Mouse (Mus musculus): ENCODE results near the gene Arhgef38. TPM values are rescaled to one million over a fixed set of nuclear protein-coding genes. Genes with fewer than 3 reads are reported as not detected.

The Arhgef38 gene
- polyA plus RNA-seq, 1 experiment from 2014 or later, result 0.20 TPM

GRCm38 (mm10) chr3:133090247-133091120, 144.3 kb downstream of the Arhgef38 start:
- ATAC-seq (ENCODE audit: insufficient number of reproducible peaks, insufficient read depth, low FRiP score, low TSS enrichment, low read depth), result no peak
- H3K4me1 ChIP-seq, result peaks cover 13% of the 10 kb centered on the region
- no peaks in the 10 kb centered on the region for H3K27me3 ChIP-seq
- no peaks in the 10 kb centered on the region for H3K9me3 ChIP-seq
- H3K27ac ChIP-seq, result peak overlapping the region; percentile 99
- H3K4me3 ChIP-seq, result peak overlapping the region; percentile 86
- peak overlapping the region; percentile 63 for H3K4me2 ChIP-seq
- peak overlapping the region; percentile 96 for H3K9ac ChIP-seq
- 4% methylated on average over 11 of the region's 11 CpGs for WGBS
- no peaks in the 10 kb centered on the region for H3K36me3 ChIP-seq

GRCm38 (mm10) chr3:133085858-133086257, 148.9 kb downstream of the Arhgef38 start:
- 48% methylated on average over 3 of the region's 3 CpGs for WGBS
- no peak overlapping the region for H3K9ac ChIP-seq
- no peaks in the 10 kb centered on the region for H3K9me3 ChIP-seq
- no peaks in the 10 kb centered on the region for H3K27me3 ChIP-seq
- no peak overlapping the region for H3K27ac ChIP-seq
- no peak for ATAC-seq (ENCODE audit: insufficient number of reproducible peaks, insufficient read depth, low FRiP score, low TSS enrichment, low read depth)
- H3K4me1 ChIP-seq, result no peaks in the 10 kb centered on the region
- H3K4me3 ChIP-seq, result no peak overlapping the region
- H3K4me2 ChIP-seq, result no peak overlapping the region
- peaks cover 31% of the 10 kb centered on the region for H3K36me3 ChIP-seq

- WGBS, result 90% methylated on average over 5 of the region's 5 CpGs
- ATAC-seq (ENCODE audit: insufficient number of reproducible peaks, insufficient read depth, low FRiP score, low TSS enrichment, low read depth), result no peak
- no peak overlapping the region for H3K9ac ChIP-seq
- no peaks in the 10 kb centered on the region for H3K27me3 ChIP-seq
- no peak overlapping the region for H3K4me3 ChIP-seq
- no peaks in the 10 kb centered on the region for H3K4me1 ChIP-seq
- H3K9me3 ChIP-seq, result no peaks in the 10 kb centered on the region
- no peak overlapping the region for H3K27ac ChIP-seq
- H3K4me2 ChIP-seq, result no peak overlapping the region
- peaks cover 37% of the 10 kb centered on the region for H3K36me3 ChIP-seq
Observed at GRCm38 (mm10) chr3:133082736-133083135, 152.0 kb downstream of the Arhgef38 start.

- Histone ChIP-seq H3K27me3 (no peaks in the 10 kb centered on the region), H3K9ac (no peak overlapping the region), H3K9me3 (no peaks in the 10 kb centered on the region), H3K4me2 (no peak overlapping the region), H3K4me1 (no peaks in the 10 kb centered on the region), H3K27ac (no peak overlapping the region), H3K36me3 (peaks cover 13% of the 10 kb centered on the region), H3K4me3 (no peak overlapping the region)
- 95% methylated on average over 10 of the region's 10 CpGs for WGBS
- no peak for ATAC-seq (ENCODE audit: insufficient number of reproducible peaks, insufficient read depth, low FRiP score, low TSS enrichment, low read depth)
Observed at GRCm38 (mm10) chr3:133075560-133075959, 159.2 kb downstream of the Arhgef38 start.

Other genes starting within 250 kb of the Arhgef38 start
- 21.0 and 22.0 TPM in 2 replicates for gene Ints12, start 143.1 kb downstream of the Arhgef38 start, polyA plus RNA-seq (2015; fragmentation: Nextera tagmentation; extraction: Ambion mirVana)
- gene Gstcd, start 142.9 kb downstream of the Arhgef38 start, polyA plus RNA-seq (2015; fragmentation: Nextera tagmentation; extraction: Ambion mirVana), result 7.2 and 7.5 TPM in 2 replicates
- gene Ppa2, start 75.2 kb upstream of the Arhgef38 start, polyA plus RNA-seq (2015; fragmentation: Nextera tagmentation; extraction: Ambion mirVana), result 77.0 and 86.2 TPM in 2 replicates